Mouse (Mus musculus): ENCODE data around the gene Actl6b. TPM values are rescaled to one million over a fixed set of nuclear protein-coding genes. Genes with fewer than 3 reads are reported as not detected.
A peak's percentile ranks its signal among the peaks of the same experiment; 100 is the strongest.

The Actl6b gene
- polyA plus RNA-seq, 1 experiment from 2014 or later, result 256 TPM

GRCm38 (mm10) chr5:137521861-137522260, 31.5 kb upstream of the Actl6b start:
- Histone ChIP-seq H3K27ac (no peak overlapping the region), H3K4me2 (no peak overlapping the region), H3K4me3 (no peak overlapping the region), H3K4me1 (replicated peaks) (peaks cover 14% of the 10 kb centered on the region), H3K9me3 (no peaks in the 10 kb centered on the region), H3K27me3 (no peaks in the 10 kb centered on the region), H3K36me3 (peaks cover 93% of the 10 kb centered on the region), H3K9ac (no peak overlapping the region)
- 84% methylated on average over 9 of the region's 9 CpGs for WGBS
- no peak for ATAC-seq (ENCODE audit: low FRiP score)

- H3K4me3 ChIP-seq, result no peak overlapping the region
- H3K27me3 ChIP-seq, result no peaks in the 10 kb centered on the region
- H3K9ac ChIP-seq, result no peak overlapping the region
- ATAC-seq (ENCODE audit: low FRiP score), result no peak
- H3K4me2 ChIP-seq, result no peak overlapping the region
- WGBS, result 65% methylated on average over 11 of the region's 11 CpGs
- no peak overlapping the region for H3K27ac ChIP-seq
- H3K9me3 ChIP-seq, result no peaks in the 10 kb centered on the region
- peaks cover 94% of the 10 kb centered on the region for H3K36me3 ChIP-seq
- H3K4me1 ChIP-seq (replicated peaks), result peaks cover 20% of the 10 kb centered on the region
Measured at GRCm38 (mm10) chr5:137522711-137523110, 30.6 kb upstream of the Actl6b start.

GRCm38 (mm10) chr5:137523396-137524250, 29.7 kb upstream of the Actl6b start:
- 84% methylated on average over 25 of the region's 25 CpGs for WGBS
- peak overlapping the region; percentile 50; the same call in 1 of the 2 replicates for H3K27ac ChIP-seq

GRCm38 (mm10) chr5:137524251-137524515, 29.1 kb upstream of the Actl6b start:
- Histone ChIP-seq H3K9ac (no peak overlapping the region), H3K36me3 (peaks cover 97% of the 10 kb centered on the region), H3K27me3 (no peaks in the 10 kb centered on the region), H3K9me3 (no peaks in the 10 kb centered on the region), H3K4me2 (no peak overlapping the region), H3K4me1 (replicated peaks) (peaks cover 33% of the 10 kb centered on the region), H3K4me3 (no peak overlapping the region), H3K27ac (peak overlapping the region; percentile 50; the same call in 1 of the 2 replicates)
- WGBS, result 85% methylated on average over 8 of the region's 8 CpGs
- ATAC-seq (ENCODE audit: low FRiP score), result no peak

More at GRCm38 (mm10) chr5:137523396-137524250, 29.7 kb upstream of the Actl6b start:
- Histone ChIP-seq H3K27me3 (no peaks in the 10 kb centered on the region), H3K4me1 (replicated peaks) (peaks cover 28% of the 10 kb centered on the region), H3K9ac (no peak overlapping the region), H3K4me3 (no peak overlapping the region), H3K9me3 (no peaks in the 10 kb centered on the region), H3K36me3 (peaks cover 97% of the 10 kb centered on the region), H3K4me2 (no peak overlapping the region)
- no peak for ATAC-seq (ENCODE audit: low FRiP score)

GRCm38 (mm10) chr5:137524671-137525070, 28.6 kb upstream of the Actl6b start:
- 93% methylated on average over 13 of the region's 13 CpGs for WGBS
- Histone ChIP-seq H3K27ac (peak overlapping the region; percentile 50), H3K9me3 (no peaks in the 10 kb centered on the region), H3K4me3 (no peak overlapping the region), H3K36me3 (peaks cover 97% of the 10 kb centered on the region), H3K4me1 (replicated peaks) (peaks cover 38% of the 10 kb centered on the region), H3K9ac (no peak overlapping the region), H3K4me2 (no peak overlapping the region), H3K27me3 (no peaks in the 10 kb centered on the region)
- ATAC-seq (ENCODE audit: low FRiP score), result no peak

GRCm38 (mm10) chr5:137525511-137525910, 27.8 kb upstream of the Actl6b start:
- Histone ChIP-seq H3K4me3 (no peak overlapping the region), H3K9ac (no peak overlapping the region), H3K9me3 (no peaks in the 10 kb centered on the region), H3K27me3 (no peaks in the 10 kb centered on the region), H3K36me3 (peaks cover 96% of the 10 kb centered on the region), H3K4me1 (replicated peaks) (peaks cover 47% of the 10 kb centered on the region), H3K27ac (peak overlapping the region; percentile 50; the same call in 1 of the 2 replicates), H3K4me2 (no peak overlapping the region)
- WGBS, result 74% methylated on average over 16 of the region's 16 CpGs
- no peak for ATAC-seq (ENCODE audit: low FRiP score)

GRCm38 (mm10) chr5:137526192-137526936, 27.0 kb upstream of the Actl6b start:
- no peak for ATAC-seq (ENCODE audit: low FRiP score)

GRCm38 (mm10) chr5:137527413-137527812, 25.9 kb upstream of the Actl6b start:
- Histone ChIP-seq H3K36me3 (peaks cover 77% of the 10 kb centered on the region), H3K27ac (peak overlapping the region; percentile 76), H3K4me3 (no peak overlapping the region), H3K9me3 (no peaks in the 10 kb centered on the region), H3K4me2 (no peak overlapping the region), H3K4me1 (replicated peaks) (peaks cover 48% of the 10 kb centered on the region), H3K27me3 (no peaks in the 10 kb centered on the region), H3K9ac (no peak overlapping the region)
- ATAC-seq (ENCODE audit: low FRiP score), result no peak
- WGBS, result 33% methylated on average over 1 of the region's 1 CpGs

More at GRCm38 (mm10) chr5:137526192-137526936, 27.0 kb upstream of the Actl6b start:
- Histone ChIP-seq H3K4me2 (no peak overlapping the region), H3K36me3 (peaks cover 87% of the 10 kb centered on the region), H3K9me3 (no peaks in the 10 kb centered on the region), H3K4me3 (no peak overlapping the region), H3K4me1 (replicated peaks) (peaks cover 48% of the 10 kb centered on the region), H3K9ac (0 out of 2 replicates have a peak overlapping the region, but pooled peaks have one; percentile 49), H3K27ac (peak overlapping the region; percentile 76), H3K27me3 (no peaks in the 10 kb centered on the region)
- WGBS, result 39% methylated on average over 16 of the region's 16 CpGs

GRCm38 (mm10) chr5:137528247-137528968, 24.9 kb upstream of the Actl6b start:
- no peak for ATAC-seq (ENCODE audit: low FRiP score)
- Histone ChIP-seq H3K9me3 (no peaks in the 10 kb centered on the region), H3K4me2 (no peak overlapping the region), H3K4me1 (replicated peaks) (peaks cover 48% of the 10 kb centered on the region), H3K9ac (peak overlapping the region; percentile 100), H3K27me3 (no peaks in the 10 kb centered on the region), H3K4me3 (no peak overlapping the region), H3K27ac (peak overlapping the region; percentile 99), H3K36me3 (peaks cover 67% of the 10 kb centered on the region)
- 84% methylated on average over 22 of the region's 22 CpGs for WGBS

GRCm38 (mm10) chr5:137529221-137529995, 23.9 kb upstream of the Actl6b start:
- Histone ChIP-seq H3K4me2 (peak overlapping the region; percentile 94), H3K9ac (peak overlapping the region; percentile 100), H3K9me3 (no peaks in the 10 kb centered on the region), H3K4me3 (peak overlapping the region; percentile 98), H3K36me3 (peaks cover 57% of the 10 kb centered on the region), H3K27ac (peak overlapping the region; percentile 99), H3K4me1 (replicated peaks) (peaks cover 51% of the 10 kb centered on the region), H3K27me3 (no peaks in the 10 kb centered on the region)
- ATAC-seq (ENCODE audit: low FRiP score), result no peak
- WGBS, result 66% methylated on average over 15 of the region's 15 CpGs

- peaks cover 51% of the 10 kb centered on the region for H3K4me1 ChIP-seq (replicated peaks)
- peaks cover 50% of the 10 kb centered on the region for H3K36me3 ChIP-seq
- no peaks in the 10 kb centered on the region for H3K27me3 ChIP-seq
- no peaks in the 10 kb centered on the region for H3K9me3 ChIP-seq
- 63% methylated on average over 8 of the region's 8 CpGs for WGBS
- H3K4me2 ChIP-seq, result peak overlapping the region; percentile 94
- no peak for ATAC-seq (ENCODE audit: low FRiP score)
- H3K4me3 ChIP-seq, result peak overlapping the region; percentile 98
- peak overlapping the region; percentile 99 for H3K27ac ChIP-seq
- peak overlapping the region; percentile 100 for H3K9ac ChIP-seq
Measured at GRCm38 (mm10) chr5:137530075-137530474, 23.2 kb upstream of the Actl6b start.
